Mouse (Mus musculus): ENCODE data around the gene Afg1l. TPM values are rescaled to one million over a fixed set of nuclear protein-coding genes. Genes with fewer than 3 reads are reported as not detected.

Gene Afg1l
- polyA plus RNA-seq, 1 experiment from 2014 or later: 9.6 TPM

DNA sequence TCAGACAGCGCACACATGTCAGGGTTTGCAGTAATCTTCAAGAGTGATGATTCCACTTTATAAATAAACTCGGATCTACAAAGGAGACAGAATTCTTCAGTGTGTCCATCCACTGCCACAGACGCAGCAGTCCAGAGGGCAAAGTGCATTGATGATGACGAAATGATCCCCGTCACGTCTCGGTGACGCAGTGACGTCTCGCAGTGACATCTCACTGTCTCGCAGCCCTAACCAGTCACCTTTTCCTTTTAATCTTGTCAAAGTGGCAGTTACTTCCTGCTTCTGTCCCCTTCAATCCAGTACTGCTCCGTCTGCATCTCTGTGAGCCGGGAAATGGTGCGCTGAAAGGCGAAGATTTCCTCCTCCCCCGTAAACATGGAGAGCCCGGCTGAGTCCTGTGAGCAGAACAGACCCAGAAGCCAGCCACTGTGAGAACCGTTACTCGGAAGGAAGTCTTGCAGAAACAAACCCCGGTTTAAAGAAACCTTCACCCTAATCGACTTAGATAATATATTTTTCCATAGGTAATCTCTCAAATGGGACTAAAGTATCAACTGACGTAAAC lies 165.1 kb downstream of the Afg1l start:
- Histone ChIP-seq H3K27me3 (ENCODE audit: control insufficient read depth, insufficient read depth, low read length) (0 out of 2 replicates have a peak, but pooled peaks cover 6% of the 10 kb centered on the region), H3K9me3 (ENCODE audit: control insufficient read depth, low read length) (no peaks in the 10 kb centered on the region), H3K36me3 (replicated peaks; ENCODE audit: control insufficient read depth, insufficient read depth) (no peaks in the 10 kb centered on the region), H3K9ac (no peak overlapping the region), H3K4me1 (replicated peaks; ENCODE audit: control insufficient read depth, insufficient read depth, low read length) (no peaks in the 10 kb centered on the region), H3K4me2 (replicated peaks) (no peak overlapping the region), H3K27ac (no peak overlapping the region), H3K4me3 (replicated peaks; ENCODE audit: low read length) (no peak overlapping the region)
- ATAC-seq (ENCODE audit: low FRiP score) (no peak), DNase-seq (ENCODE audit: low spot score) (no peak)
- WGBS: 86% methylated on average over 22 of the region's 22 CpGs

DNA sequence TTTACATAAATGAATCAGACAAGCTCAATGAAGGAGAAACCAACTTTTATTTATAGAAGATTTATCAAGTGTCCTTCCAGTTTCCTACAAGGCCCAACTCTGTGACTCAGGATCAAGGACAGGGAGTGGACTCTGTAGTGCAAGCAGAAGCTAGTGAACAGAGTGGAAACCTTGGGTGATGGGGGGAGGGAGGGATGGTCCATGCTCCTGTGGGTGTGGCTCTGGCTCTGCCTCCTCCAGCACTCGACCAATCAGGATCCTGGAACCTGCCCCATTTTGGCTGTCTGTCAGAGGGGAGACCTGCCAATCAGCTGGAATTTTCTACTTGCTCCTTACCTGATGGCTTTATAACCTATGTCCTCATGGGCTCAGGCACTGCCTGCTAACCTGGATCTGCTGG lies 165.8 kb downstream of the Afg1l start:
- H3K36me3 ChIP-seq (replicated peaks; ENCODE audit: control insufficient read depth, insufficient read depth): no peaks in the 10 kb centered on the region
- no peak overlapping the region for H3K27ac ChIP-seq
- ATAC-seq (ENCODE audit: low FRiP score) (no peak), DNase-seq (ENCODE audit: low spot score) (no peak)
- no peaks in the 10 kb centered on the region for H3K4me1 ChIP-seq (replicated peaks; ENCODE audit: control insufficient read depth, insufficient read depth, low read length)
- H3K9ac ChIP-seq: no peak overlapping the region
- no peak overlapping the region for H3K4me2 ChIP-seq (replicated peaks)
- H3K27me3 ChIP-seq (ENCODE audit: control insufficient read depth, insufficient read depth, low read length): 0 out of 2 replicates have a peak, but pooled peaks cover 6% of the 10 kb centered on the region
- H3K4me3 ChIP-seq (replicated peaks; ENCODE audit: low read length): no peak overlapping the region
- no peaks in the 10 kb centered on the region for H3K9me3 ChIP-seq (ENCODE audit: control insufficient read depth, low read length)
- 45% methylated on average over 1 of the region's 1 CpGs for WGBS

DNA sequence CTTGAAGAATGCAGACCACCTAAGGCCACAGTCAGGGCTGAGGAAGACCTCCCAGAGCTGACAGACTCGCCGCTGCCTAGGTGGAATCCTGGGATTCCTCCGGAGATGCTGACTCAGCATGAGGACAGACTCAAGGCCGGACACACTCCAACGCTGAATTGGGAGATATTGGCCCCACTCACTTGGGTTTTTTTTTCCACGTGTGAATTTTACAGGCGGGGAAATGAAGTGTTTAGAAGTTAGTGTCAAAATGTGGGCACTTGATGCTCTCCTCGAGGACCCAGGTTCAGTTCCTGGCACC lies 169.7 kb downstream of the Afg1l start:
- Histone ChIP-seq H3K9ac (peak overlapping the region; percentile 42; the same call in 1 of the 2 replicates), H3K27me3 (ENCODE audit: control insufficient read depth, insufficient read depth, low read length) (peaks cover 11% of the 10 kb centered on the region; the same call in 1 of the 2 replicates), H3K27ac (no peak overlapping the region), H3K4me3 (replicated peaks; ENCODE audit: low read length) (peak overlapping the region; percentile 20), H3K36me3 (replicated peaks; ENCODE audit: control insufficient read depth, insufficient read depth) (no peaks in the 10 kb centered on the region), H3K4me1 (replicated peaks; ENCODE audit: control insufficient read depth, insufficient read depth, low read length) (no peaks in the 10 kb centered on the region), H3K4me2 (replicated peaks) (peak overlapping the region; percentile 54), H3K9me3 (ENCODE audit: control insufficient read depth, low read length) (no peaks in the 10 kb centered on the region)
- no peak for ATAC-seq (ENCODE audit: low FRiP score)
- 31% methylated on average over 8 of the region's 8 CpGs for WGBS
- no peak for DNase-seq (ENCODE audit: low spot score)

DNA sequence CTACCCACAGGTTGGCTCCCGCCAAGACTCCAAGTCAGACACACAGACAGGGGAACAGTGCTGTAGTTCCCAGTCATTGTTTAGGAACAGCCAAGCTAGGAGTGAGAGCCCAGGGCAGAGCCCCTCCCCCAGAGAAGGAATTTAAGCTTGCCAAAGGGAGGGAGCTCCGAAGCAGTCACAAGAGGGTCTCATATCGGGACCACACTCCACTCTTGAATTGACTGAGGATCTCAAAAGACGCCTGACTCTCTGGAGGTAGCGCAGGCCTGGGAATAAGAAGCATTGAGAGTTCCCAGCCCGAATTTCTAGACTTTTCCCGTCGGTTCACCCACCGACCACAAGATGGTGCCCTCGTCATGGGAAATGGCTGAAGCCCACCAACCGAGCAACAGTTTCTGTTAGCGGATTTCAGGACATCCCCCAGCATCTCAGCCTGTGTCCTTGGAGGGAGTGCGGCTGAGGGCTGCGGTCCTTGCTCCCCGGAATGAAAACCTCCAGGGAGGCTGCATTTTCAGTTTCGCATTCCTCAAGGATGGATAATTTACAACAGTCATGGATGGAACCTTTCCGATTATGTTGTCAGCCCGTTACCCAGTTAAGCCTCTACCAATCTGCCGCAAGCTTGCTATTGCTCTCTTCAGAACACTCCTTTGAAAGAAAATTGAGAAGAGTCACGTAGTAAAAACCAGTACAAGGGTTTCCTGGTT lies 170.2 kb downstream of the Afg1l start:
- Histone ChIP-seq H3K9ac (peak overlapping the region; percentile 42; the same call in 1 of the 2 replicates), H3K27ac (no peak overlapping the region), H3K4me1 (replicated peaks; ENCODE audit: control insufficient read depth, insufficient read depth, low read length) (no peaks in the 10 kb centered on the region), H3K4me3 (replicated peaks; ENCODE audit: low read length) (peak overlapping the region; percentile 20), H3K4me2 (replicated peaks) (peak overlapping the region; percentile 54), H3K9me3 (ENCODE audit: control insufficient read depth, low read length) (no peaks in the 10 kb centered on the region), H3K36me3 (replicated peaks; ENCODE audit: control insufficient read depth, insufficient read depth) (no peaks in the 10 kb centered on the region), H3K27me3 (ENCODE audit: control insufficient read depth, insufficient read depth, low read length) (peaks cover 11% of the 10 kb centered on the region; the same call in 1 of the 2 replicates)
- WGBS: 7% methylated on average over 20 of the region's 20 CpGs
- peak; percentile 92 for DNase-seq (ENCODE audit: low spot score)
- ATAC-seq (ENCODE audit: low FRiP score): peak; percentile 81

DNA sequence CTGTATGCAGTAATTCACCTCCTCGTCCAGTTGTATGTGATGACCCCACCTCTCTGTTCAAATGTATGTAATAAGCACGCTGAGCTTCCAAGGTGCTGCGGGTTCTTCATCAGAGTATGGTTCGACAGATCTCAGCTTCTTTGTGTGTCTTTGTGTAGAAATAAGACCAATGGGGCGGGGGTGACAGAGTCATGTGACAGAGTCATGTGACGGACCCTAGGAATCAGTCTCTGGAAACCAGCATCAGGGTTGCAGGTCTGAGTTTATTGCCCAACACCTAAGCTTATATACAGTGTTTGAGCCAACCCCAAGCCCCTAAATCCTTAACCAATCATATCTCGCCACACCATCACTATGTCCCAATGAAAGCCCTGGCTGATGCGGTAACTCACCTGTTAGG lies 171.9 kb downstream of the Afg1l start:
- Histone ChIP-seq H3K27ac (no peak overlapping the region), H3K4me1 (replicated peaks; ENCODE audit: control insufficient read depth, insufficient read depth, low read length) (no peaks in the 10 kb centered on the region), H3K4me2 (replicated peaks) (no peak overlapping the region), H3K36me3 (replicated peaks; ENCODE audit: control insufficient read depth, insufficient read depth) (no peaks in the 10 kb centered on the region), H3K4me3 (replicated peaks; ENCODE audit: low read length) (no peak overlapping the region), H3K9me3 (ENCODE audit: control insufficient read depth, low read length) (no peaks in the 10 kb centered on the region), H3K9ac (no peak overlapping the region), H3K27me3 (ENCODE audit: control insufficient read depth, insufficient read depth, low read length) (peaks cover 11% of the 10 kb centered on the region; the same call in 1 of the 2 replicates)
- ATAC-seq (ENCODE audit: low FRiP score) (no peak), DNase-seq (ENCODE audit: low spot score) (no peak)
- 90% methylated on average over 8 of the region's 8 CpGs for WGBS

DNA sequence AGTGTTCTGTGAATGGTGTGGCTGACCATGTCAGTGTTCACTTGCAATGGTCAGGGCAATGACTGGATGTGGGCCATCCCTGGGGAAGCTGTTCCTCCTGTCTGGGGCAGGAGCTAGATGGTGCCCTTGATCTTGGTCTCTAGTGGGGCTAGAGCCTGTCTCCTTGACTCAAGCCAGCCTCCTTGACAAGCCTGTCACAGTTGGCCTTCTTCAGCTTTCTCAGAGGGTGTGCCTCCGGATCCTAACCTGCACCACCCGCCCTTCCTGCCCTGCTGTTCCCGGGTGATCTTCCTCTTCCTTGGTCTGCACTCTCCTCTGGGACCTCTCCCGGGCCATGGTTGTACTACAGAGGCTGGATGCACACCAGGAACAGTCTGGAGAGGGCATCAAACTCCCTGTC lies 177.6 kb downstream of the Afg1l start:
- no peaks in the 10 kb centered on the region for H3K9me3 ChIP-seq (ENCODE audit: control insufficient read depth, low read length)
- no peak overlapping the region for H3K9ac ChIP-seq
- H3K4me1 ChIP-seq (replicated peaks; ENCODE audit: control insufficient read depth, insufficient read depth, low read length): no peaks in the 10 kb centered on the region
- ATAC-seq (ENCODE audit: low FRiP score) (no peak), DNase-seq (ENCODE audit: low spot score) (no peak)
- no peaks in the 10 kb centered on the region for H3K36me3 ChIP-seq (replicated peaks; ENCODE audit: control insufficient read depth, insufficient read depth)
- WGBS: 71% methylated on average over 4 of the region's 4 CpGs
- no peak overlapping the region for H3K4me3 ChIP-seq (replicated peaks; ENCODE audit: low read length)
- no peaks in the 10 kb centered on the region for H3K27me3 ChIP-seq (ENCODE audit: control insufficient read depth, insufficient read depth, low read length)
- no peak overlapping the region for H3K4me2 ChIP-seq (replicated peaks)
- H3K27ac ChIP-seq: no peak overlapping the region

DNA sequence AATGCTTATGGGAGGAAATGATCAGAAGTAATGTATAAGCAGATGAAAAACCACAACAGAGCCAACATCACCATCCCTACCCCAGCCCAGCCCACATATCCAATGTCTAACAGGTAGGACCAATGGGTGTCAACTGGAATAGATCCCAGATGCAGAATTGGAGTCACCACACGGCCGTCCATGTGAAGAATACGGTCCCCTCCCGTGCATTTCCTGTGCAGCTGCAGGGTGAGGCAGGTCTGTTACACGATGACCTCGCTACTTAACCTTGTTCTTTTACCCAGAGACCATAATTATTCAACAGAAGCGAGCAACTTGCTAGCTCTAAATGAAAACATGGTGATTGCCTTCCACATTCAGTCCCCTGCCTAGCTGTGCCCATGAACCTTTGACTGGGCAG lies 178.4 kb downstream of the Afg1l start:
- no peaks in the 10 kb centered on the region for H3K9me3 ChIP-seq (ENCODE audit: control insufficient read depth, low read length)
- no peak for ATAC-seq (ENCODE audit: low FRiP score)
- 75% methylated on average over 7 of the region's 7 CpGs for WGBS
- no peaks in the 10 kb centered on the region for H3K4me1 ChIP-seq (replicated peaks; ENCODE audit: control insufficient read depth, insufficient read depth, low read length)
- no peak overlapping the region for H3K27ac ChIP-seq
- no peak for DNase-seq (ENCODE audit: low spot score)
- no peaks in the 10 kb centered on the region for H3K36me3 ChIP-seq (replicated peaks; ENCODE audit: control insufficient read depth, insufficient read depth)
- H3K27me3 ChIP-seq (ENCODE audit: control insufficient read depth, insufficient read depth, low read length): no peaks in the 10 kb centered on the region
- no peak overlapping the region for H3K4me3 ChIP-seq (replicated peaks; ENCODE audit: low read length)
- no peak overlapping the region for H3K9ac ChIP-seq
- H3K4me2 ChIP-seq (replicated peaks): no peak overlapping the region

DNA sequence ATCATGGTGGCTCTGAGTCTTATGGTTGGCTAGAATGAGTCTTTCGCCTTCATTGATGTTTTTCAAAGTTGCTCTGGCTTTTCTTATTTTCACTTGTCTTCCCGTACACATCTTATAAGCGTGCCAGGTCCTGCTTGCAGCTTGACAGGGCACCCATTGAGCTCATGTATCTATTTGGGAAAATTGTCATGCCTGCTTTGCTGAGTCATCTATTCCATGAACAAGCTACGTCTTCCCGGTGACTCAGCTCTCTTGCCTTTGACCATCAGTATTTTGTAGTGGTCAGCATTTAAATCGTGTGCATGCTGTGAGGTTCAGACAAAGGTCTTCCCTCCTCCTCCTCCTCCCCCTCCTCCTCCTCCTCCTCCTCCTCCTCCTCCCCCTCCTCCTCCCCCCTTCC lies 178.9 kb downstream of the Afg1l start:
- 75% methylated on average over 6 of the region's 6 CpGs for WGBS
- no peaks in the 10 kb centered on the region for H3K4me1 ChIP-seq (replicated peaks; ENCODE audit: control insufficient read depth, insufficient read depth, low read length)
- H3K9ac ChIP-seq: no peak overlapping the region
- H3K27me3 ChIP-seq (ENCODE audit: control insufficient read depth, insufficient read depth, low read length): no peaks in the 10 kb centered on the region
- ATAC-seq (ENCODE audit: low FRiP score) (no peak), DNase-seq (ENCODE audit: low spot score) (no peak)
- no peak overlapping the region for H3K4me3 ChIP-seq (replicated peaks; ENCODE audit: low read length)
- no peaks in the 10 kb centered on the region for H3K9me3 ChIP-seq (ENCODE audit: control insufficient read depth, low read length)
- no peaks in the 10 kb centered on the region for H3K36me3 ChIP-seq (replicated peaks; ENCODE audit: control insufficient read depth, insufficient read depth)
- no peak overlapping the region for H3K4me2 ChIP-seq (replicated peaks)
- no peak overlapping the region for H3K27ac ChIP-seq

DNA sequence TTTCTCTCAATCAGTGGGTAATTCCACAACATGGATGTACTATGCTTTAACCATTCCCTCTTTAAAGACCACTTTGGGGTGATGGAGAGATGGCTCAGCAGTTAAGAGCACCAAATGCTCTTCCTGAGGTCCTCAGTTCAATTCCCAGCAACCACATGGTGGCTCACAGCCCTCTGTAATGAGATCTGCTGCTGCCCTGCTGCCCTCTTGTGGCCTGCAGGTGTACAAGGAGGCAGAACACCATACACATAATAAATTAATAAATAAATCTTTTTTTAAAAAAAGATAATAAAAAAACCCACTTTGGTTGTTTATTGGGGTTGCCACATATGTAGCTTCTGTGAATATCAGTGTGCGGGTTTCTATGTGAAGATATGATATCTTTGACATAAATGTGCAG lies 180.4 kb downstream of the Afg1l start:
- no peak overlapping the region for H3K9ac ChIP-seq
- DNase-seq (ENCODE audit: low spot score): no peak
- no peaks in the 10 kb centered on the region for H3K27me3 ChIP-seq (ENCODE audit: control insufficient read depth, insufficient read depth, low read length)
- no peaks in the 10 kb centered on the region for H3K36me3 ChIP-seq (replicated peaks; ENCODE audit: control insufficient read depth, insufficient read depth)
- H3K4me2 ChIP-seq (replicated peaks): no peak overlapping the region
- no peak overlapping the region for H3K4me3 ChIP-seq (replicated peaks; ENCODE audit: low read length)
- no peak overlapping the region for H3K27ac ChIP-seq
- 98% methylated on average over 1 of the region's 1 CpGs for WGBS
- no peaks in the 10 kb centered on the region for H3K4me1 ChIP-seq (replicated peaks; ENCODE audit: control insufficient read depth, insufficient read depth, low read length)
- no peak for ATAC-seq (ENCODE audit: low FRiP score)
- H3K9me3 ChIP-seq (ENCODE audit: control insufficient read depth, low read length): no peaks in the 10 kb centered on the region
